Mouse (Mus musculus): ENCODE measurements around the gene Sprr2f.

Gene Sprr2f

DNA sequence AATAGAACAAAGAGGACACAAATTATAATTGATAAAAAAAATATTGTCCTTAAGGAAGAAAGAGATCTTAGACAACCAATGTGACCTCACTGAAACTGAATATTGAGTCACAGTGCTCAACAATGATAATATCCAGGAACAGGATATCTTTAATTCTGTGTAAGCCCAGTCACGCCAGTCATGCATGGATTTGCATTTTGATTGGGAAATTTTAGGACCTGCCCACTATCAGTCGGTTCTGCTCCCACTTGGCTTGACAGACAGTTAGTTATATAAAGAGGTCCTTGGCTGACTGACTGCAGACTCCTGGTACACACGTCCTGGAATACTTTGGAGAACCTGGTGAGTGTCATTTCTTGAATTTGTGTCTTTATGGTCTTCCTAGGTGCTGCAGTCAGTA, at the start of gene Sprr2f:
TSS of gene Sprr2f (plus strand) at position 301 of the 400 bp plus-strand sequence.
- DNase-seq (ENCODE audit: low spot score in 2 of 2): no peak

- DNase-seq (ENCODE audit: low spot score in 2 of 2): no peak
These were observed 48.7 kb upstream of the Sprr2f start, which contains the start of gene Sprr2b for GRCm38 (mm10) chr3:92316320-92316719. TSS of gene Sprr2b (plus strand) at chr3:92316620.

DNA sequence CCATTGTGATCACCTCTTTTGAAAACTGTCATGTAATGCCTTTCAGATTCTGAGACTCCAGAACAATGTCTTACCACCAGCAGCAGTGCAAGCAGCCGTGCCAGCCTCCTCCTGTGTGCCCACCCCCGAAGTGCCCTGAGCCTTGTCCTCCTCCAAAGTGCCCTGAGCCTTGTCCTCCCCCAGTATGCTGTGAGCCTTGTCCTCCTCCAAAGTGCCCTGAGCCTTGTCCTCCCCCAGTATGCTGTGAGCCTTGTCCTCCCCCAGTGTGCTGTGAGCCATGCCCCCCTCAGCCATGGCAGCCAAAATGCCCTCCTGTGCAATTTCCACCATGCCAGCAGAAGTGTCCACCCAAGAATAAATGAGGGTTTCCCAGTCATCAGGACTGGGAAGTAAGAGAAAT, 47.6 kb upstream of the Sprr2f start:
- DNase-seq (ENCODE audit: low spot score in 2 of 2): no peak

DNA sequence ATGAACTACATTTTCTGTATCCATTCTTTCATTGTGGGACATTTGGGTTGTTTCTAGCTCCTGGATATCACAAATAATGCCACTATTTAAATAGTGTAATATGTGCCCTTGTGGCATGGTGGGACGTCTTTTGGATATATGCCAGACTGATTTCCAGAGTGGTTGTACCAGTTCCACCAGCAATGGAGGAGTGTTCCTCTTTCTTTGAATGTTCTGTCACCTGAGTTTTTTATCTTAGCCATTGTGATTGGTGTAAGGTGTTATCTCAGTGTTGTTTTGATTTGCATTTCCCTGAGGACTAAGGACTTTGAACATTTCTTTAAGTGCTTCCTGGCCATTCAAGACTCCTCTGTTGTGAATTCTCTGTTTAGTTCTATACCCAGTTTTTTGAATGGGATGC, 28.7 kb upstream of the Sprr2f start:
- no peak for DNase-seq (ENCODE audit: low spot score in 2 of 2)

GRCm38 (mm10) chr3:92338840-92339239, 26.1 kb upstream of the Sprr2f start, which contains the start of gene Sprr2d:
TSS of gene Sprr2d (plus strand) at chr3:92339140.
- DNase-seq (ENCODE audit: low spot score in 2 of 2): no peak

DNA sequence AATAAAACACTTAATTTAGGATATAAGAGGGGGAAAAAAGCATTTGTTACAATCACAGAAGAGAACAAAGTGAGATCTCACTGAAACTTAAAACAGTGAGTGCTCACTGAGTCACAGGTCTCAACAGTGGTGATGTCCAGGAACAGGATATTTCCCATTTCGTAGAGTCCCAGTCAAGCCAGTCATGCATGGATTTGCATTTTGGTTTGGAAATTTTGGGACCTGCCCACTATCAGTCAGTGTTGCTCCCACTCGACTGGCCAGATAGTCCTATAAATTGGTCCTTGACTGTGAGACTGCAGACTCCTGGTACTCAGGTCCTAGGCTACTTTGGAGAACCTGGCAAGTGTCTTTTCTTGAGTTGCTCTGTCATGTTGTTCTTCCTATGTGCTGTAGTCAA, 13.1 kb upstream of the Sprr2f start, which contains the start of gene Sprr2e:
TSS of gene Sprr2e (plus strand) at position 301 of the 400 bp plus-strand sequence.
- no peak for DNase-seq (ENCODE audit: low spot score in 2 of 2)

DNA sequence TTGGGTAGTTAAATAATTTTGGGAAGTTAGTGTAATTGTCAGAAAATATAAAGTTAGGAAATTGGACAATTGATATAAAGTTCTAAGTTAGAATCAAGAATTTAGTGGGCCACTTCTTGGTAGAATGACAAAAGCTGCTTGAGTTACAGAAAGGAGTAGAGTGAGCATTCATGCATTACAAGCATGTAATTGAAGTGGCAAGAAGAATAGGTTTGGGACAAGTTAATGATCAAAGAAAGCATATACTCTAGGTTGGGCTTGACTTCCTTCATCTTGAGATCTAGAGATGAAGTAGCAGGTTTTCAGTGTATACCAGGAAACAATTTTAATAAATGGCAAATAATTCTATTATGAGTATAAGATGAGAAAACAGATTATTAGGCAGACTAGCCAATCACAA, 3.4 kb upstream of the Sprr2f start:
- no peak for DNase-seq (ENCODE audit: low spot score in 2 of 2)

- DNase-seq (ENCODE audit: low spot score in 2 of 2): no peak
These were observed 8.6 kb downstream of the Sprr2f start for GRCm38 (mm10) chr3:92373613-92374012.

DNA sequence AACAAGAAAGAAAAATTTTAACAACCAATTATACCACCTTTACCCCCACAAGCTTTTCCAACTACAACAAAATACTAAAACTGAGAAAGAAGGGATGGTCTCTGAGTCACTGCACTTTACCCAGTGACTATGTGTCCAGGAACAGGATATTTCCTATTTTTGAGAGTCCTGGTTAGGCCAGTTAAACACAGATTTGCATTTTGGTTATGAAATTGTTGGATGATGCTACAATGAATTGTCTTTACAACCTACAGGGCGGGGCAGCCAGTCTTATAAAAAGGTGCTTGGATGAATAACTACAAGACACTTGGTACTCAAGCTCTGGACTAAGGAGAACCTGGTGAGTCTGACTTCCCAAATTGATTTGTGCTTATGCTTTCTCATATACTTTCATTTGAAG, 20.4 kb downstream of the Sprr2f start, which contains the start of gene Sprr2h:
TSS of gene Sprr2h (plus strand) at position 301 of the 400 bp plus-strand sequence.
- DNase-seq (ENCODE audit: low spot score in 2 of 2): no peak

- DNase-seq (ENCODE audit: low spot score in 2 of 2): no peak
These were observed 29.3 kb downstream of the Sprr2f start for GRCm38 (mm10) chr3:92394301-92394700.

DNA sequence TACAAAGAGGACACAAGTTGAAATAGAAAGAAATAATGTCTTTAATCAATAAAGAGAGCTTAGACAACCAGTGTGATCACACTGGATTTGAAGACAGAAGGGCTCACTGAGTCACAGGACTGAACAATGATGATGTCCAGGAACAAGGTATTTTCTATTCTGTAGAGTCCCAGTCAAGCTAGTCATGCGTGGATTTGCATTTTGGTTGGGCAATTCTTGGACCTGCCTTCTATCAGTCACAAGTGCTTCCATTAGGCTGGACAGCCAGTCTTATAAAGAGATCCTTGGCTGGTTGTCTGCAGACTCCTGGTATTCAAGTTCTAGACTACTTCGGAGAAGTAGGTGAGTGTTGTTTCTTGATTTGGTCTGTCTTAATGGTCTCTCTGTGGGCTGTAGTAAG, 42.7 kb downstream of the Sprr2f start, which contains the start of gene Sprr2i:
TSS of gene Sprr2i (plus strand) at position 301 of the 400 bp plus-strand sequence.
- DNase-seq (ENCODE audit: low spot score in 2 of 2): no peak

Measured in frontal cortex, postnatal 25 days (tissue).